Mouse (Mus musculus) urinary bladder, adult 2 months (tissue): ENCODE data around the gene Med9. TPM values are rescaled to one million over a fixed set of nuclear protein-coding genes. Genes with fewer than 3 reads are reported as not detected.

Experiments
- DNase-seq: peaks from one replicate; pipeline ENCODE4 v3.0.0; 2022; ENCODE audit warnings: low spot score
- polyA plus RNA-seq: library from polyadenylated mRNA; depleted of rRNA; stranded (reverse); fragments of >200 nt; gene quantifications from 2 replicates; pipeline ENCODE4 v1.2.3, GENCODE M21; 2012; rRNA removed

Gene Med9
- polyA plus RNA-seq, result 19.9 and 23.0 TPM in 2 replicates

DNA sequence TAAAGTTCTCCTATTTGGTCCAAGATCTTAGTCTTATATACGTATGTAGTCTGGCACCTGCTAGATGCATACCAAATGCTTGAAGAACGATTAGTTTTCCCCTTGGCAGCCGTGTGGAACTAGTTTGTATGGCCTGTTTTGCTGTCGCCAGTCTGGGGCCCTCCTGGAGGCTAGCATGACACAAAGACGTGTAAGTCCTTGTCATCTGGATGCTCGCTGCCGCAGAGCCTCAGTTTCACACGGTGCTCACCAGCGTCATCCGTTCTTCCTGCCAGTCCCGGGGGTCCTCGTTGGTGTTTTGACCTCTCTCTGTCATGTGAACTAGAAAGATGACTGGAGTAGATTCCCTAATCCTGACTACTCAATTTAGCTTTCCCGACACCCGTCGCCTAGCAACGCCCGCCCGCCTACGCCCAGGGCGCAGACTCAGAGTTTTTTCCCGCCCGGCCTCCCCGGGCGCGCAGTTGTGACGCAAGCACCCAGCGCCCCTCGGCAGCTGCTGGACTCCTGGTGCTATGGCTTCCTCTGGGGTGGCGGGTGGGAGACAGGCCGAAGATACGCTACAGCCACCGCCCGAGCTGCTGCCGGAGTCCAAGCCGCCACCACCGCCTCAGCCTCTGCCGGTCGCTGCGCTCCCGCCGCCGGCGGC lies at the start of gene Med9:
Med9 (plus strand) TSS at position 455 of the 649 bp plus-strand sequence.
- DNase-seq, result peak; percentile 86

GRCm38 (mm10) chr11:59899711-59900685 lies 48.0 kb upstream of the Med9 start:
- no peak for DNase-seq

DNA sequence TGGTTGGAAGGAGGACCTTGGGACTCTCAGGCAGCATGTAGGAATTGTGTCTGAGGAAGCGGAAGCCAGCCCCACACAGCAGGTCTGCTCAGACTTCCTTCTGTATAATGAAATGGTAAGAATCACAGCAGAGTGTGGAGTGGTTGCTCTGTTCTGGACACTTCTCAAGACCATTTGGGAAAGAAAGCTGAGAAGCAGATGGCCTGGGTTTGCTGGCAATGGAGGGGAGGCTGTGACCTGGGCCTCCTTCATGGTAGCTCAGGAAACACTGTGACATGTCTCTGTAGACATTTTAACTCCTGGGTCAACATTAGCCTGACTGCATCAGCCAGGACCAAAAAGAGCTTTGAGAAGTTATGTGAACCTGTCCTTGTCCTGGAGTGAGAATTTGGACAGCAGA lies 47.0 kb upstream of the Med9 start:
- DNase-seq, result no peak

- DNase-seq, result no peak
These were observed 45.8 kb upstream of the Med9 start for GRCm38 (mm10) chr11:59902045-59902726.

GRCm38 (mm10) chr11:59906521-59907123 lies 41.4 kb upstream of the Med9 start:
- no peak for DNase-seq

DNA sequence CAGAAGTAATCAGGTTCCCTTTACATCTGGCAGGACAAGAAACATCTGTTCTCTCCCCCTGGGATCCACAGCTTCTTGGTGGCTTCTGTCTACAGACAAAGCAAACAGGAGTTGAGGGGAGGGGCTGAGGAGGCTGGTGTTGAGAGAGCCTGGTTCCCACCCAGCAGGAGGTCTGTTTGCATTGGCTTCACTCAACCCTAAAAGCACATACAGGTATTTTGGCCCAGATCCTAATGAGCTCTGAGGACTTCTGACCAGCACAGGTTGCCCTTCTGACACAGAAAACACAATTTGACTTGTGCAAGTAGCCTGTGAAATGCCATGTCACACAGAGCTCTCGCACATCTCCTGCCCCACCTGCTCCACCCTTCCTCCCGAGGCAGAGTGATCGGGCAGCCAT lies 39.6 kb upstream of the Med9 start:
- no peak for DNase-seq

DNA sequence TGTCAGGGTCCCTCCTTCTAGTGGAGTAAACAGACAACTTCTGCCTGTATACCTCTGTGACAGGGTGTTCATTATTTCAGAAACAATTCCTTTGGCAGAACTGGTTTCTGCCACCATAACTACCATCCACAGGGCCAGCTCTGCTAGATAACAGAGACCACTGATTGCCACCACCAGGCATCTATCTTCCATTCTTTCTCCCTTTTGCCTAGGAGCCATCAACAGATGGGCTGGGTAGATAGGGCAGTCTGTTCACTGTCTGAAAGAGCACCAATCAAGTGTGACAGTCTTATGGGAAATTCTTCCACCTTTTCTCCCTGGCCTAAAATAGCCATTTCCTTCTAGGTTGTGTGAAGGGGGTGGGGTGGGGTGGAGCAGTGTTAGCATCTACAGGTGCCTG lies 37.4 kb upstream of the Med9 start:
- DNase-seq, result no peak

- no peak for DNase-seq
These were observed 36.5 kb upstream of the Med9 start for GRCm38 (mm10) chr11:59911523-59911922.

DNA sequence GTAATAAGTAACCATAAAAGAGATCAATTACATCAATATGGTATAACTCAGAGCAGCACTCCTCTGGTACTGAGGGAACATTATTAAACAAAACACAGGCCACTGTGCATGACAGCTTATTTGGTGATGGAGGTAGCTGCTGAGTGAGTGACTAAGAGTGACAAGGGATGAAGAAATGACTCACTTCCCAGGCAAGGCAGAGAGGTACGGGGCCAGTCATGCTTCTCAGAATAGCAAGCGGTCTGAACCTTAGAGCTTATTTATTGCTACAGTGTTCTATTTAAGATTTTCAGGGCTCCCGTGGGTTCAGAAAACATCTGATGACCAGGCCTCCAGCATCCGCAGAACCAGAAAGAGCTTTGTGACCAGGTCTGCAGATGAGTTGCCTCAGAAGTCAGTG lies 34.3 kb upstream of the Med9 start:
- DNase-seq, result no peak

DNA sequence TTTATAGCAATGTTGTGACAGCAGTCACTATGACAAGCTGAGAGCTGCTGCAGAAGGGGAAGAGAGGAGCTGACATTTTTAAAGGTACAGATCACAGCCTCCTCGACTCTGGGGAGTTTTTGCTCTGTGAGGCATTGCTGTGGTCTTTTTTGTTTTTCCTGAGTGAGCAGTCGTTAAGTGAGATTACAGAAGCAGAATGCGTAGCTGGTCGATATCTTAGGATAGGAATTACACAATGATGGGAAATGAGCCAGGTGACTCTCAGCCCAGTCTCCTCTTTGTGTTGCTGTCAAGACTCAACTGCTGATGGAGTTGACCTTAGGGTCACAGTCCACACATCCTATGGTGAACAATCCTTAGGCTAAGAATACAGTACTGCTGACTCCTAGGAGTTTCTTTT lies 30.0 kb upstream of the Med9 start:
- no peak for DNase-seq

GRCm38 (mm10) chr11:59919401-59919800 lies 28.6 kb upstream of the Med9 start:
- DNase-seq, result no peak

DNA sequence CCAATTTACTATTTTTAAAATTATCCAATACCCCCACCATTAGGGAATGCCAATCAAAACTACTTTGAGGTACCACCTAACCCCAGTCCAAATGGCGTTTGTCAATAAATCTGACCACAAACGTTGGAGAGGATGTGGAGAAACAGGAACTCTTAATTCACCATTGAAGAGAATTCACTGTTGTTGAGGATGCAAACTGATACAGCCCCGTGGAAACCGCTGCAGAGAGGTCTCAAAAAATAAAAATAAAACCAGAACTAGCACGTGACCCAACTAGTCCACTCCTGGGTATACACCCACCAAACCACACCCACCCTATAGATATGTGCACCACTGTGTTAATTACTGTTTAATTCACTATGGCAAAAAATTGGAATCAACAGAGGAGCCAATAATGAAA lies 27.7 kb upstream of the Med9 start:
- DNase-seq, result no peak

DNA sequence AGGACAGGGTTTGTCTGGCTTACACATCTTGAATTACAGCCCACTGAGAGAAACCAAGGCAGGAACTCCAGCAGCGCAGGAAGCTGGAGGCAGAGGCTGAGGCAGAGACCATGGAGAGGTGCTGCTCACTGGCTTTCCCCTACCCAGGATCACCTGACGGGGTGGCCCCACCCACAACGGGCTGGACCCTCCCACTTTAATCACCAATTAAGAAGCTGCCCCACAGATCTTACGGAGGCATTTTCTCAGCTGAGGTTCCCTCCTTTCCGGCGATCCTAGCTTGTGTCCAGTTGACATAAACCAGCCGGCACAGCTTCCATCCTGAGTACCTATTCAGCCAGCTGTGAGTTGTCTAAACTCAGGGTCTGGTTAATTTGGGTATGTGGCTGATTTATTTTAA lies 26.7 kb upstream of the Med9 start:
- no peak for DNase-seq

- no peak for DNase-seq
These were observed 18.0 kb upstream of the Med9 start for GRCm38 (mm10) chr11:59930031-59930430.

DNA sequence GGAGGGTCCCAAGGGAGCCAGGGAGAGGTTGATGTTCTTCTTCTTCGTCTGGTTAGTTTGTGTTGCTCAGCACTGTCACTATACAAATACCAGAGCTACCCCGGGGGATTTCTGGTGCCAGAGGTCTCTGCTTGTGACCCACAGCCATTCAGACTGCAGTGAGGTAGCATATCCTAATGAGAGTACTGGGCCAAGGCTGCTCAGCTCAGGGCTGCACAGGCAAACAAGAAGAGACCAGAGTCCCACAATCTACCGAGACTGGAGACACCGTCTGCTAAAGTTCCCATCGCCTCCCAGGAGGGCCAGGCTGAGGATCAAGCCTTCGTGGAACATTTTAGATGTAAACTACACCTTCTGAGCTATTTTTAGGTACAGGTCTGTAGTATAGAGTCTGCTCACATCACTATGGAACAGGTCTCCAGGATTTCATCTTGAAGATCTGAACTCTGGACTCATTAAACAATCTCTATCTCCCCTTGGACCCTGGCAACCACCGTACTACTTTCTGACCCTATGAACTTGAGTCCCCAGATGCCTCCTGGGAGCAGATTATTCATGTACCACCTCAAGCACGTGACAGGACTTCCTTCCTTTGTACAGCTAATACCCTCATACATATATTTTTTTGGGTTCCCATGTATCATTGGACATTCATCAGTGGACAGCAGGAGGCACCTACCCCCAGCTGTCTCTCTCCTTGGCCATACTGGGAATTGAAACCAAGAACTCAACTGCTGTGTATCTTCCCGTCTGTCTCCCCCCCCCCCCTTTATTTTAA lies 15.3 kb upstream of the Med9 start:
- no peak for DNase-seq

DNA sequence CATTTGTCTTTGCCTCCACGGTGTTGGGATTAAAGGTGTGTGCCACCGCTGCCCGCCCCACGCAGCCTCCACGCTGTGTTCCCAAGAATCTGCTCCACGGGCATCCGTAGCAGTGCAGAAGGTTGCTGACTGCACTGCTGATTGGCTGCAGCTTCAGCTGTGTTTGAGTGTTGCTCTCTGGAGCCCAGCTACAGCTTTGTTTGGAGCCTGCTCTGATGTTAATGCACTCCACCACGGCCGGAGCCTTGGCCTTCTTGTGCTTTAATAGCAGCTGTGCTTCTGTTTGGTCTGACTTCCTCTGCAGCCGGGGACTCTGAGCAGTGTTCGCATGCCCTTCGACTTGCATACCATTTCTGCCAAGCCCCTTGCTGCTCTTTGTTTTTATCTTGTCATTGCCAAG lies 14.1 kb upstream of the Med9 start:
- DNase-seq, result no peak

DNA sequence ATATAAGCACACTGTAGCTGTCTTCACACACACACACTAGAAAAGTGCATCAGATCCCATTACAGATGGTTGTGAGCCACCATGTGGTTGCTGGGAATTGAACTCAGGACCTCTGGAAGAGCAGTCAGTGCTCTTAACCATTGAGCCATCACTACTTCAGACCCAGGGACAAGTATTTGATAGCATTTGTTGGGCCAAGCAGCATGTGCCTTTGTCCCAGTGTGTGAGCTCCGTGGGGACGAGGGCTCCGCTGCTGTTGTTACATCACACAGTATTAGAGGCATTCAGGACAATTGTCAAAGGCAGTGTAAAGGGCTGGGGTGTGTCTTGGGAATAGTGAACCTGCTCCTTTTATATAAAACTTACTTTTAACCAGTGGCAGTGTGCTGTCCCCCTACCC lies 11.0 kb upstream of the Med9 start:
- no peak for DNase-seq

- no peak for DNase-seq
These were observed 10.4 kb upstream of the Med9 start for GRCm38 (mm10) chr11:59937615-59938014.

DNA sequence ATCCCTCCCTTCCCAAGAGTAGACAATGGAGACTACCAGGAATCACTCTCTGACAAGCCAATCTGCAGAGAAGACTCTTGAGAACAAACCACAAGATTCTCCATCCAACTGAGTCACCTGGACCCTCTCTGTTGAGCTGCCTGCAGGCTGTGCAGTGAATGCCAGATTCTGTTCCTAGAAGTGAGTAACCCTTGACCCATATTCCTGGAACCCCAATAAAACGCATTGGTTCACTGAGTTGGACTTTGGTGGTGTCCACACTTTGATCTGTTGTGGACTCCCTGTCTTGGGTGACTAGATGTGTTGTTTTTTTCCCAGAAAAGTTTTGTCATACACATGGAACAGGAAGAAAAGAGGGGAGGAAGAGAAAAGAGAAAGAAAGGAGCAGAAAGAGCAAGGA lies 8.2 kb upstream of the Med9 start:
- DNase-seq, result no peak

DNA sequence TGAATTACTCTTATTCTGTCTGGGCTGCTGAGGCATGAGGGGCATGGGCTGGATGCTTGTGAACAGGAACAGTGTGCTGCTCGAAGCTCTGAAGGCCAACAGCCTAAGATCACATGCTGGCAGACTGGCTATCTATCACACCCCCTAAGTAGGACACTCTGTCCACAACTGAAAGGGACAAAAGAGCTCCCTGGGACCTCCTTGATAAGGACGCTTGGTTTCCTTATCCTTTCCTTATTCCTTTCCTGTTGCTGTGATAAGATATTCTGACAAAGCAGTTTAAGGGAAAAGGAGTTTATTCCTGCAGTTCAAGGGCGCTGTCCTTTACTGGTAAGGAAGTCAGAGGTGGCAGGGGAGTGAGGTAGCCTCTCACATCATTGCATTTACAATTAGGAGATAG lies 7.4 kb upstream of the Med9 start:
- DNase-seq, result no peak

DNA sequence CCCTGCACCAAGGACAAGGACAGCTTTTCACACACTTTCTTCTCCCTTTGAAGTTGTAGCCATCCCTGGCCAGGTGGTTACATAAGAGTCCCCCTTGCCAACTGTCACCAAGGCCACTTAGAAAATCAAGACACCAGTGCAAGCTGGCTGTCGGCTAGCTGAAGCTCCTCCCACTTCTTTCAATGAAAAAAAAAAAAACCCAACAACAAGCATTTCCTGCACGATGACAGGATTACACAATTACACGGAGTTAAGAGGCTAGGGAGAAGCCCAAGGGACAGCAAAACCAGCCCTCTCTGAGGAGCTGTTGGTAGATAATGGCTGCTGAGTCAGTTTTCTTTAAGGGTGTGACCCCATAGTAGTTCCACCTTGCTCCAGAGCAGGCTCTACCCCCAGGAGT lies 6.6 kb upstream of the Med9 start:
- DNase-seq, result no peak
